Mouse (Mus musculus): ENCODE measurements around the gene Usp42. TPM values are rescaled to one million over a fixed set of nuclear protein-coding genes. Genes with fewer than 3 reads are reported as not detected.

The Usp42 gene
- polyA plus RNA-seq, 1 experiment from 2014 or later, result 3.4 TPM

- Histone ChIP-seq H3K4me1 (replicated peaks) (peaks cover 79% of the 10 kb centered on the region), H3K4me2 (no peak overlapping the region), H3K9me3 (replicated peaks) (no peaks in the 10 kb centered on the region), H3K27ac (replicated peaks) (0 out of 2 replicates have a peak overlapping the region, but pooled peaks have one; percentile 43), H3K4me3 (replicated peaks) (no peak overlapping the region), H3K36me3 (replicated peaks) (peaks cover 3% of the 10 kb centered on the region; the same call in 1 of the 2 replicates), H3K27me3 (no peaks in the 10 kb centered on the region), H3K9ac (no peak overlapping the region)
- WGBS (ENCODE audit: insufficient replicate concordance), result 36% methylated on average over 2 of the region's 2 CpGs
- no peak; the same call in 1 of the 2 replicates for ATAC-seq (ENCODE audit: insufficient read depth)
Observed at GRCm38 (mm10) chr5:143669393-143669792, 62.7 kb downstream of the Usp42 start.

- Histone ChIP-seq H3K9ac (no peak overlapping the region), H3K4me1 (replicated peaks) (peaks cover 74% of the 10 kb centered on the region), H3K27me3 (no peaks in the 10 kb centered on the region), H3K27ac (replicated peaks) (no peak overlapping the region), H3K4me2 (no peak overlapping the region), H3K4me3 (replicated peaks) (no peak overlapping the region), H3K36me3 (replicated peaks) (peaks cover 4% of the 10 kb centered on the region), H3K9me3 (replicated peaks) (no peaks in the 10 kb centered on the region)
- no peak for ATAC-seq (ENCODE audit: insufficient read depth)
- 82% methylated on average over 2 of the region's 2 CpGs for WGBS (ENCODE audit: insufficient replicate concordance)
Observed at GRCm38 (mm10) chr5:143668884-143669283, 63.2 kb downstream of the Usp42 start.

DNA sequence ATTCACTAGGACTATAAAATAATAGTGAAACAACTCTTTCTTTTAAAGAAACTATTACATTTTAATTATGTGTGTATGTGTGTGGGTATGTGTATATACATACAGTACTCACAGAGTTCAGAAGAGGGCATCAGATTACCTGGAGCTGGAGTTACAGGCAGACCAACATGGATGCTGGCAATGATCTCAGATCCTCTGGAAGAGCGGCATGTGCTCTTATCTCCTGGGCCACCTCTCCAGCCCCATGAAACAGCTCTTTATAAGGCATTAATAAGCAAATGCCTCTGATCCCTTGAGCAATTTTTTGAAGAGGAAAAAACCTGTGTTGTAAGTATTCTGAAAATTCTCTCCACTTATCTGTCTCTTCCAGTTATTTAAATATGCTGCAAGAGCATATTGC, 66.1 kb downstream of the Usp42 start:
- peak; percentile 82 for ATAC-seq (ENCODE audit: insufficient read depth)
- no peaks in the 10 kb centered on the region for H3K9me3 ChIP-seq (replicated peaks)
- no peaks in the 10 kb centered on the region for H3K27me3 ChIP-seq
- no peak overlapping the region for H3K4me3 ChIP-seq (replicated peaks)
- H3K9ac ChIP-seq, result no peak overlapping the region
- H3K4me2 ChIP-seq, result 0 out of 2 replicates have a peak overlapping the region, but pooled peaks have one; percentile 8
- peaks cover 7% of the 10 kb centered on the region for H3K36me3 ChIP-seq (replicated peaks)
- WGBS (ENCODE audit: insufficient replicate concordance), result 18% methylated on average over 1 of the region's 1 CpGs
- peaks cover 57% of the 10 kb centered on the region for H3K4me1 ChIP-seq (replicated peaks)
- H3K27ac ChIP-seq (replicated peaks), result peak overlapping the region; percentile 69; the same call in 1 of the 2 replicates

DNA sequence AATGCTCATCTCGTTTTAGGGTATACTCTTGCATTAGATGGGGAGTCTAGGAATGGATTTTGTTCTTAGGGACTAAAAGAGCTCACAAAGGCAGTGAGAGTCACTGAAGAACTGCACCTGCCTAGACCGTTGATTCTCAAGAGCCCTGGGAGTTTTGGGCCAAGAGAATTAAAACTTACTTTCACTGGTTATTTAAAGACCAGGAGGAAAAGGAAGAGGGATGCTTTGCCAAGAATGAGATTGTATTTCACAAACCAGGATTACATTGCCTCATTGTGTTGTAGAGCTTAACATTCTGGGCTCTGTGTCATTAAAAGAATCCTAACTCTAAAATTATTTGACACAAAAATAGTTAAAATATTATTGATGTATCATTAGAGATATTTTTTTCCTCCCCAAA, 66.5 kb downstream of the Usp42 start:
- Histone ChIP-seq H3K27me3 (no peaks in the 10 kb centered on the region), H3K4me2 (no peak overlapping the region), H3K4me3 (replicated peaks) (no peak overlapping the region), H3K9ac (no peak overlapping the region), H3K4me1 (replicated peaks) (peaks cover 58% of the 10 kb centered on the region), H3K9me3 (replicated peaks) (no peaks in the 10 kb centered on the region), H3K36me3 (replicated peaks) (peaks cover 7% of the 10 kb centered on the region), H3K27ac (replicated peaks) (0 out of 2 replicates have a peak overlapping the region, but pooled peaks have one; percentile 20)
- no peak for ATAC-seq (ENCODE audit: insufficient read depth)
- 82% methylated on average over 2 of the region's 2 CpGs for WGBS (ENCODE audit: insufficient replicate concordance)

DNA sequence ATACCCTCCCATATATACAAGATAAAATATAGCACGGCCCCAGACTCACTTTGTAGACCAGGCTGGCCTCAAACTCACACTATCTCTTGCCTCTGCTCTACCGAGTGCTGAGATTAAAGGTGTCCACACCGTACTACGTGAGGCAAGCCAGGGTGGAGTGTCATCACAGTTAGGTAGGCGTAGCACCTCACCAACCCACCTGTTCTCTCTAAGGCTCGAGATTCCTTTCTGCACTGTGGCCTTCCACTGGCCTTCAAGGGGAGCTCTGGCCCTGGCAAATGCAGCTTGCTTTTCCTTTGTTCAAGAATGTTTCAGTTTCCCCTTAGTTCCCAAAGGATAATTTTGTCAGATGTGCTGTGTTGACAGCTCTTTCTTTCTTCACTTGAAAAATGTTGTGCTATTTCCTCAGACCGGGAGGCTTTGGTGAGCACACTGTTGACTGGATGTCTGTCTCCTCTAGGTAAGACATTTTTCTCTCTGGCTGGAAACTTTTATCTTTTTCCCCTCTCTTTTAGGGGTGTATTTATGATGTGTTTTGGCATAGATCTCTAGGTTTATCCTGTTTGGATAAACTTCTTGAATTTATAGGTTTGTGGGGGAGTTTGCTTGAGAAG, 68.9 kb downstream of the Usp42 start:
- no peak overlapping the region for H3K27ac ChIP-seq (replicated peaks)
- H3K9me3 ChIP-seq (replicated peaks), result no peaks in the 10 kb centered on the region
- no peaks in the 10 kb centered on the region for H3K27me3 ChIP-seq
- H3K4me1 ChIP-seq (replicated peaks), result peaks cover 63% of the 10 kb centered on the region
- ATAC-seq (ENCODE audit: insufficient read depth), result no peak
- H3K36me3 ChIP-seq (replicated peaks), result peaks cover 7% of the 10 kb centered on the region
- H3K4me3 ChIP-seq (replicated peaks), result no peak overlapping the region
- no peak overlapping the region for H3K4me2 ChIP-seq
- no peak overlapping the region for H3K9ac ChIP-seq
- 59% methylated on average over 7 of the region's 7 CpGs for WGBS (ENCODE audit: insufficient replicate concordance)

Other genes with a start within 250 kb of the Usp42 start
- gene Rac1, start 204.2 kb downstream of the Usp42 start, polyA plus RNA-seq (2015; fragmentation: Nextera tagmentation; extraction: Ambion mirVana), result 155 and 162 TPM in 2 replicates
- 35.7 and 37.5 TPM in 2 replicates for gene Cyth3, start 109.8 kb downstream of the Usp42 start, polyA plus RNA-seq (2015; fragmentation: Nextera tagmentation; extraction: Ambion mirVana)
- 114 and 120 TPM in 2 replicates for gene Eif2ak1, start 85.5 kb upstream of the Usp42 start, polyA plus RNA-seq (2015; fragmentation: Nextera tagmentation; extraction: Ambion mirVana)
- 0.30 and 0.39 TPM in 2 replicates for gene Ankrd61, start 165.4 kb upstream of the Usp42 start, polyA plus RNA-seq (2015; fragmentation: Nextera tagmentation; extraction: Ambion mirVana)
- 44.1 TPM in 2 replicates for gene Aimp2, start 177.6 kb upstream of the Usp42 start, polyA plus RNA-seq (2015; fragmentation: Nextera tagmentation; extraction: Ambion mirVana)
- gene Pms2, start 177.7 kb upstream of the Usp42 start, polyA plus RNA-seq (2015; fragmentation: Nextera tagmentation; extraction: Ambion mirVana), result 11.7 and 14.5 TPM in 2 replicates
- gene Gm42421, start 195.9 kb upstream of the Usp42 start, polyA plus RNA-seq (2015; fragmentation: Nextera tagmentation; extraction: Ambion mirVana), result 0.20 and 0.33 TPM in 2 replicates
- gene Rsph10b, start 200.8 kb upstream of the Usp42 start, polyA plus RNA-seq (2015; fragmentation: Nextera tagmentation; extraction: Ambion mirVana), result 0.40 and 0.70 TPM in 2 replicates

Measured in liver, embryonic 15.5 days (tissue).